ENCODE assay signal across 8 mouse cellular contexts in genomic region chrX:103185781-103186430, GRCm38 (mm10). TPM values are rescaled to one million over a fixed set of nuclear protein-coding genes. Genes with fewer than 3 reads are reported as not detected.
DNase-seq lines count a peak whose midpoint lies in the region; ATAC-seq and TF ChIP-seq lines count a peak whose summit lies in the region.

No protein-coding gene starts in this region.

- no peaks in the 10 kb centered on the region for H3K36me3 ChIP-seq in C2C12 (ENCODE audit: control insufficient read depth, insufficient read depth)
- H3K36me3 ChIP-seq in forebrain, embryonic 13.5 days (ENCODE audit: poor library complexity, severe bottlenecking) = no peaks in the 10 kb centered on the region
- H3K36me3 ChIP-seq in liver, embryonic 16.5 days (ENCODE audit: control insufficient read depth, insufficient read depth) = no peaks in the 10 kb centered on the region

- intact Hi-C loops in gastrocnemius, adult 2 months (cut with DNase I) = no loop called here
- intact Hi-C loops in gastrocnemius, postnatal 36 days (cut with DNase I) = no loop called here

- ATAC-seq in forebrain, embryonic 13.5 days = peak; percentile 36
- ATAC-seq in liver, embryonic 16.5 days (ENCODE audit: low read depth) = no peak

- peak overlapping the region; percentile 36 for H3K4me3 ChIP-seq in gastrocnemius, adult 2 months
- H3K4me3 ChIP-seq in C2C12 (ENCODE audit: insufficient read depth, poor library complexity, severe bottlenecking) = peak overlapping the region; percentile 6
- H3K4me3 ChIP-seq in forebrain, embryonic 13.5 days = peak overlapping the region; percentile 48
- peak overlapping the region; percentile 22 for H3K4me3 ChIP-seq in liver, embryonic 16.5 days (ENCODE audit: low read depth, low read length)

- H3K9ac ChIP-seq in forebrain, embryonic 13.5 days = peak overlapping the region; percentile 62
- no peak overlapping the region for H3K9ac ChIP-seq in liver, embryonic 16.5 days (ENCODE audit: low read depth, low read length)

- no peaks in the 10 kb centered on the region for H3K27me3 ChIP-seq in C2C12 (ENCODE audit: control insufficient read depth, insufficient read depth, insufficient read length)
- H3K27me3 ChIP-seq in forebrain, embryonic 13.5 days = peaks cover 9% of the 10 kb centered on the region; the same call in 1 of the 2 replicates
- H3K27me3 ChIP-seq in liver, embryonic 16.5 days (ENCODE audit: control insufficient read depth, insufficient read depth, low read depth, low read length) = peaks cover 13% of the 10 kb centered on the region

- H3K27ac ChIP-seq in gastrocnemius, adult 2 months = no peak overlapping the region
- peak overlapping the region; percentile 76 for H3K27ac ChIP-seq in forebrain, embryonic 13.5 days
- H3K27ac ChIP-seq in liver, embryonic 16.5 days (ENCODE audit: low read length) = no peak overlapping the region

- peak overlapping the region; percentile 60 for H3K4me2 ChIP-seq in forebrain, embryonic 13.5 days
- peak overlapping the region; percentile 9; the same call in 1 of the 2 replicates for H3K4me2 ChIP-seq in liver, embryonic 16.5 days (ENCODE audit: low read depth, low read length)

- WGBS in forebrain, embryonic 13.5 days = 15% methylated on average over 20 of the region's 20 CpGs
- WGBS in liver, embryonic 16.5 days (ENCODE audit: insufficient replicate concordance) = 17% methylated on average over 20 of the region's 20 CpGs

- no peak for TF ChIP-seq CTCF in gastrocnemius, adult 2 months (IDR thresholded peaks at IDR 0.05)
- TF ChIP-seq CTCF in C2C12 (IDR thresholded peaks at IDR 0.05; ENCODE audit: control insufficient read depth, insufficient read depth, insufficient read length) = no peak

- no peaks in the 10 kb centered on the region for H3K79me2 ChIP-seq in C2C12 (ENCODE audit: control insufficient read depth, insufficient read depth)

- H3K4me1 ChIP-seq in forebrain, embryonic 13.5 days = no peaks in the 10 kb centered on the region
- H3K4me1 ChIP-seq in liver, embryonic 16.5 days (ENCODE audit: control insufficient read depth, low read depth, low read length) = no peaks in the 10 kb centered on the region

- no peaks in the 10 kb centered on the region for H3K9me3 ChIP-seq in forebrain, embryonic 13.5 days (replicated peaks)
- H3K9me3 ChIP-seq in liver, embryonic 16.5 days (replicated peaks; ENCODE audit: control insufficient read depth, low read length) = no peaks in the 10 kb centered on the region

- no peaks in the 10 kb centered on the region for H3K79me3 ChIP-seq in C2C12 (ENCODE audit: low read depth)

- no peak for DNase-seq in gastrocnemius, adult 2 months
- no peak for DNase-seq in gastrocnemius, postnatal 36 days
- no peak for DNase-seq in natural killer cell, adult 2 months (ENCODE audit: low spot score in 2 of 2)
- DNase-seq in cerebellum, postnatal 36 days = no peak
- DNase-seq in gastrocnemius, postnatal 25 days = no peak

- H3ac ChIP-seq in C2C12 (ENCODE audit: control insufficient read depth, insufficient read length, low read depth) = peak overlapping the region; percentile 38

TF ChIP-seq in C2C12, 6 proteins besides CTCF, POLR2A, EP300 and RAD21:
- TF ChIP-seq FOSL1 (IDR thresholded peaks at IDR 0.05; ENCODE audit: insufficient read depth, low read length, poor library complexity, severe bottlenecking) (no peak), MYOG (IDR thresholded peaks at IDR 0.05; ENCODE audit: control insufficient read depth, extremely low read depth, insufficient read length) (no peak), MYOD1 (IDR thresholded peaks at IDR 0.05; ENCODE audit: control insufficient read depth, insufficient read length, low read depth) (no peak), USF1 (IDR thresholded peaks at IDR 0.05; ENCODE audit: low read depth) (no peak), CEBPB (IDR thresholded peaks at IDR 0.05; ENCODE audit: low read depth) (no peak), MAX (IDR thresholded peaks at IDR 0.05) (no peak)
TF ChIP-seq in C2C12: peak in this region for 0.

RNA-seq across cellular contexts. Expression of gene Nap1l2, which starts 0.5 kb away (rescaled TPM):
- not detected for total RNA-seq in gastrocnemius, adult 2 months (2021)
- not detected for total RNA-seq in gastrocnemius, postnatal 36 days (2021)
- polyA plus RNA-seq in C2C12 (2012; fragmentation: generic; extraction: Trizol) = 0.19 TPM
- 31.8 and 36.1 TPM in 2 replicates for polyA plus RNA-seq in forebrain, embryonic 13.5 days (2015; fragmentation: Nextera tagmentation; extraction: Ambion mirVana)
- polyA plus RNA-seq in liver, embryonic 16.5 days (2015; fragmentation: Nextera tagmentation; extraction: Ambion mirVana) = 0.04 and 0.05 TPM in 2 replicates
- total RNA-seq in gastrocnemius, postnatal 25 days (2021) = not detected
